Mouse (Mus musculus): ENCODE measurements around the gene Raly.
"Not testable (repeated sequence)": the region's sequence is repeated elsewhere in the genome, so short reads cannot be mapped to it uniquely, and the experiment has no call there.

Gene Raly

GRCm38 (mm10) chr2:154836537-154836936 lies 45.6 kb downstream of the Raly start:
- no peak for DNase-seq (ENCODE audit: low spot score in 2 of 2)

GRCm38 (mm10) chr2:154848086-154848485 lies 57.2 kb downstream of the Raly start:
- DNase-seq (ENCODE audit: low spot score in 2 of 2): no peak

GRCm38 (mm10) chr2:154855383-154855782 lies 64.5 kb downstream of the Raly start:
- DNase-seq (ENCODE audit: low spot score in 2 of 2): peak; percentile 72 to 77

GRCm38 (mm10) chr2:154863672-154864071 lies 72.8 kb downstream of the Raly start:
- DNase-seq (ENCODE audit: low spot score in 2 of 2): no peak

GRCm38 (mm10) chr2:154865696-154866095 lies 74.8 kb downstream of the Raly start:
- DNase-seq (ENCODE audit: low spot score in 2 of 2): no peak

GRCm38 (mm10) chr2:154868106-154868505 lies 77.2 kb downstream of the Raly start:
- DNase-seq (ENCODE audit: low spot score in 2 of 2): no peak

GRCm38 (mm10) chr2:154869954-154870641 lies 79.2 kb downstream of the Raly start:
- no peak for DNase-seq (ENCODE audit: low spot score in 2 of 2)

- DNase-seq (ENCODE audit: low spot score in 2 of 2): no peak
These were observed 85.7 kb downstream of the Raly start for GRCm38 (mm10) chr2:154876621-154877020.

GRCm38 (mm10) chr2:154891585-154891984 lies 100.7 kb downstream of the Raly start:
- DNase-seq (ENCODE audit: low spot score in 2 of 2): no peak

- DNase-seq (ENCODE audit: low spot score in 2 of 2): peak; percentile 98
These were observed 101.5 kb downstream of the Raly start, which contains the start of gene Eif2s2 for GRCm38 (mm10) chr2:154892201-154893044. Gene Eif2s2, minus strand, starts transcription at chr2:154892935.

- DNase-seq (ENCODE audit: low spot score in 2 of 2): no peak
These were observed 102.1 kb downstream of the Raly start for GRCm38 (mm10) chr2:154893045-154893385.

GRCm38 (mm10) chr2:154893548-154893947 lies 102.7 kb downstream of the Raly start:
- DNase-seq (ENCODE audit: low spot score in 2 of 2): no peak

GRCm38 (mm10) chr2:154899004-154899403 lies 108.1 kb downstream of the Raly start:
- DNase-seq (ENCODE audit: low spot score in 2 of 2): not testable (repeated sequence)

- not testable (repeated sequence) for DNase-seq (ENCODE audit: low spot score in 2 of 2)
These were observed 108.5 kb downstream of the Raly start for GRCm38 (mm10) chr2:154899412-154899811.

- DNase-seq (ENCODE audit: low spot score in 2 of 2): no peak
These were observed 111.2 kb downstream of the Raly start for GRCm38 (mm10) chr2:154902111-154902510.

GRCm38 (mm10) chr2:154905796-154906195 lies 114.9 kb downstream of the Raly start:
- DNase-seq (ENCODE audit: low spot score in 2 of 2): no peak

- not testable (repeated sequence) for DNase-seq (ENCODE audit: low spot score in 2 of 2)
These were observed 117.3 kb downstream of the Raly start for GRCm38 (mm10) chr2:154908223-154908622.

- no peak for DNase-seq (ENCODE audit: low spot score in 2 of 2)
These were observed 118.9 kb downstream of the Raly start for GRCm38 (mm10) chr2:154909789-154910188.

- no peak for DNase-seq (ENCODE audit: low spot score in 2 of 2)
These were observed 125.1 kb downstream of the Raly start for GRCm38 (mm10) chr2:154915922-154916541.

GRCm38 (mm10) chr2:154916547-154916946 lies 125.7 kb downstream of the Raly start:
- no peak for DNase-seq (ENCODE audit: low spot score in 2 of 2)

Data from right cerebral cortex, postnatal 10 days (tissue).